Mouse (Mus musculus) splenic B cell, adult 2 months (primary cell): ENCODE data around the gene Tmem30b.
"Not testable (repeated sequence)": the region's sequence is repeated elsewhere in the genome, so short reads cannot be mapped to it uniquely, and the experiment has no call there.

Experiments used
- DNase-seq: peaks from one replicate; pipeline ENCODE4 v3.0.0-alpha.2; 2011; ENCODE audit warnings: low read depth, low spot score
- H3K27me3 ChIP-seq: 2 replicates; pipeline ENCODE4 v1.6.1; 2012; ENCODE audit warnings: mild to moderate bottlenecking, low read length, moderate library complexity, mixed read lengths; ENCODE audit not compliant: control insufficient read depth, poor library complexity, insufficient read depth, severe bottlenecking
- H3K36me3 ChIP-seq: 2 replicates; pipeline ENCODE4 v1.6.1; 2012; ENCODE audit warnings: mild to moderate bottlenecking, low read length, moderate library complexity, mixed read lengths; ENCODE audit not compliant: control insufficient read depth, poor library complexity, insufficient read depth, severe bottlenecking

Gene Tmem30b

GRCm38 (mm10) chr12:73578141-73578540 is 31.9 kb upstream of the Tmem30b start:
- H3K36me3 ChIP-seq: no peaks in the 10 kb centered on the region
- no peaks in the 10 kb centered on the region for H3K27me3 ChIP-seq
- no peak for DNase-seq

GRCm38 (mm10) chr12:73574632-73575031 is 28.4 kb upstream of the Tmem30b start:
- DNase-seq: no peak
- H3K36me3 ChIP-seq: no peaks in the 10 kb centered on the region
- H3K27me3 ChIP-seq: no peaks in the 10 kb centered on the region

- DNase-seq: no peak
- no peaks in the 10 kb centered on the region for H3K27me3 ChIP-seq
- no peaks in the 10 kb centered on the region for H3K36me3 ChIP-seq
Measured at GRCm38 (mm10) chr12:73565620-73565969, 19.4 kb upstream of the Tmem30b start.

DNA sequence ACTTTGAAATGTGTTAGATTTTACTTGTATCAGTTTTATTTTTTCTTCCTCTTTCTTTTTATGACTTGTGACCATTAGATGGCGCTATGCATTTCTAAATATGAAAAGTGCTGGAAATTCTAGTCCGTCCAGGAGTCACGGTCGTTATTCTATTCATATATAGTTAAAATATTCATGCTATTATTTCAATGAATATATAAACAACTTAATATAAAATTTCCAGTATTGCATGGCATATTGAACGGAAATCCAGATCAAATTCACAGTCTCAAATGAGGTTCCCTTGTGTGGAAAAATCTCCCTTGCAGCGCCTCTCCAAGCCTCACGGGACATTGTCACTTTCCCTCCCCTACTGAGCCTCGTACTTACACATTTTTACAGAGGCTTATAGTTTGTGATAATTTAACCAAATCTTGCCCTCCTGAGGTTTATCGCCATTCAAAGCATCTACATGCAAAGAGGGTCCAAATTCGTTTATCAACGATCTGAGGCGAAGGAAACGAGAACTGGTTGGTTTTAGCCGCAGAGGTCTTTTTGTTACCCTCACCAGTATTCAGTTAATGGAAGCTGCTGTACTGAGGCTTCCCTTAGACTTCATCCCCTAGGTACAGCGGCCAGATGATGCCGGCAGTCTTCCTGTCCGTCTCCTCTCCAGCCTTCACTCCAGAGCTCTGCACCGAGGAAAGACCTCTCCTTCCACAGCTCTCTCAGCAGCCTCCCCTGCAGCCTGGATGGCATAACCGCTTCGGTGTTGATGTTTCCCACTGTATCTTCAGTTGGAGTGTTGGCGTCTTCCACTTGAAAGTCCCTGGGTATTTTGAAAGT is 18.8 kb upstream of the Tmem30b start:
- Histone ChIP-seq H3K36me3 (no peaks in the 10 kb centered on the region), H3K27me3 (no peaks in the 10 kb centered on the region)
- DNase-seq: peak; percentile 52

DNA sequence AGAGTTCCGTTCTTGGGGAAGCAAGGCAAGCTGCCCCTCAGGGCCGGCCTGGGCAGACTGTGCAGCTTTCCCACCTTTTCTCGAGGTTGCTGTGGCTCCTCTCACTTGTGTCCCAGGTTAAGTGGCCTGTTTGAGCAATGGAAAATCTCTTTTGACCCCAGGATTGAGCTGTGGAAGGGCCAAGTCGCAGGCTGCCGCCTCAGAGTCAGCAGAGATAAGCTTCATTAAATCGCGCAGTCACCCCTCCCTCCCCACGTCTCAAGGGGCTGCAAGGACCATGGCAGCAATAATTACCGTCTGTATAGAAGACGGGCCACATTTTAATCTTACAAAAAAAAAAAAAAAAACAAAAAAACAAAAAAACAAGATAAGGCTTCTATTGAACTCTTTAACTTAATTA is 18.0 kb upstream of the Tmem30b start:
- no peaks in the 10 kb centered on the region for H3K27me3 ChIP-seq
- no peak for DNase-seq

DNA sequence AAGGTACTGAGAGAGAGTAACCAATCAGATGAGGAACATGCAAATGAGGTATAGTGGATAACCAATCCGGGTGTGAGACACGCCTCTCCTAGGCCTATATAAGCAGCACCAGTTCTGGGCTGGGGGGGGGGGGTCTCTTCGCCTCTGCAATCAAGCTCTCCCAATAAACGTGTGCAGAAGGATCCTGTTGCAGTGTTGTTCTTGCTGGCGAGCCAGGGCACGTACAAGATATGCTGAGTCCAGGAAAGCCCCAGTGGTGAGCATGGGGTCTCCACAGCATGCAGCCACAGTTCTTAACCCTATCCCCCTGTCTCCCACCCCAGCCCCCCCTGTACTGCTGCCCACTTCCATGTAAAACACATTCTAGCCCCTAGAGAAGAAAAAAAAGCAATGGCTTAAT is 16.9 kb upstream of the Tmem30b start:
- H3K27me3 ChIP-seq: not testable (repeated sequence)

More for the DNA sequence above, 18.0 kb upstream of the Tmem30b start:
- H3K36me3 ChIP-seq: no peaks in the 10 kb centered on the region

DNA sequence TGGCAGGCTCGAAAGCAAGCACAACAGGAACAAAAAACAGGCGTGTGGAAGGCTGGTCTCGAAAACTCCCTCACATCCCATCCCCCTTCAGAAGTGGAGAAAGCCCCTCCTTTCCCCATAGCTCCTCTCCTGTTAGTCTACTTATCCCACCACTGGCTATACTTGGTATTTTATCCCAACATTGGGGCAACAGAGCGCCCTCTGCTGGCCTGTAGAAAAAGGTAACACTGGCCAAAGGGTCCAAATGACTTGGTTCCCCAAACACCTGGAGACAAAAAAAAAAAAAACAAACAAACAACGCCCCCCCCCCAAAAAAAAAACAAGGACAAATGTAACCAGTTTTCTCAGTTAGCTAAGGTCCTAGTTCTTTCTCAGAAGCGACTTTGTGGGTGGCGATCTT is 13.9 kb upstream of the Tmem30b start:
- no peaks in the 10 kb centered on the region for H3K27me3 ChIP-seq
- DNase-seq: no peak
- H3K36me3 ChIP-seq: no peaks in the 10 kb centered on the region

More for the DNA sequence above, 16.9 kb upstream of the Tmem30b start:
- H3K36me3 ChIP-seq, DNase-seq: not testable (repeated sequence)

- H3K36me3 ChIP-seq: no peaks in the 10 kb centered on the region
- no peak for DNase-seq
- H3K27me3 ChIP-seq: no peaks in the 10 kb centered on the region
Measured at GRCm38 (mm10) chr12:73558525-73559195, 12.5 kb upstream of the Tmem30b start.

DNA sequence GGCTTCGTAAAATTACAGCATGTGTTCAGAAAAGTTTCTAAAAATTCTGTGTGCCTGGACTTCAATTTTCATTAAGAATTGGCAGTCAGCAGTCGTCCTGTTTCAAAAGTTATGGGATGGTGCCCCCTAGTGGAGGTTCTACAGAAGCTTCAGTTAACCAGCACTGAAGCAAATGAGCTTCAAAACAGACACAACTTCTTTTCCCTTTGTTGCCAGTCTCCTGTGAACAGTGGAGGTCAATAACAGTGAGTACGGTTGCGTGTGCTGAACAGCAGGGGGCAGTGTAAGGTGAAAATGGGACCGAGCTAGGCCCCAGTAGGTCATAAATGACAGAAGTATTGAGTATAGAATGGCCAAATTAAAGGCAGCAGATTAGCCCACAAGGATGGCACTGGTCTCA is 8.0 kb upstream of the Tmem30b start:
- Histone ChIP-seq H3K36me3 (no peaks in the 10 kb centered on the region), H3K27me3 (no peaks in the 10 kb centered on the region)
- peak; percentile 67 for DNase-seq

DNA sequence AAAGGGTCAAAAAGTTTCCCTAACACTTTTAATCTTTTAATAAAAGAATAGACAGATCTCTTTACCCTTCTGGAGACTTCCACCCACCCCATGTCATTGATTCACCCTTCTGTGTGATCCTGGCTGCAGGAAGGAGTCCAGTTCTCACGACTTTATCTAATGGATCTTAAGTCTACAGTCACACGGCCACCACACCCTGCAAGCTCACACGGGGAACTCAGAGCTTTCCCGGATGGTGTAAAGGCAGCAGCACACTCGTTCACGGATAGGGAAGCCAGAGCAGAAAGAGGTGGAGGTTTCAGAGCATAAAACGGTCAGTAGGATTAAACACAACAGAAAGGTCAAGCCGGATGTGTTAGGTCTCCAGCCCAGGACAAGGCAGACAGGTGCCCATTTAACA is 2.1 kb upstream of the Tmem30b start:
- H3K36me3 ChIP-seq: no peaks in the 10 kb centered on the region
- no peak for DNase-seq
- H3K27me3 ChIP-seq: no peaks in the 10 kb centered on the region

DNA sequence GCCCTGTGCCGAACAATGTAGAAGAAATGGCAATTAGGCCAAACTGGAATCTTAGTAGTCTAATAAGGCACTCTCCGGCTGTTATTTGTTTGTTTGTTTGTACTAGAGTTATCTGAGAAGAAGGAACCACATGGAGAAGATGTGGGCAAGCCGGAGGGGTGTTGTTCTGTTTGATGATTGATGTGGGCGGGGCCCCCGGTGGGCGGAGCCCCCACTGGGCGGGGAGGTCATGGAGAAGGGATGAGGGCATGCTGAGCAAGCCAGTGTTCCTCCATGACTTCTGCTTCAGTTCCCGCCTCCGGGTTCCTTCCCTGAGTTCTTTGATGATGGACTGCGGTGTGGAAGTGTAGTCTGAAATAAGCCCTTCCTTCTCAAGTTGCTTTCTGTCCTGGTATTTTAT is 1.5 kb upstream of the Tmem30b start:
- no peaks in the 10 kb centered on the region for H3K36me3 ChIP-seq
- DNase-seq: no peak
- H3K27me3 ChIP-seq: no peaks in the 10 kb centered on the region

GRCm38 (mm10) chr12:73545672-73546085 is 513 bp downstream of the Tmem30b start:
- Histone ChIP-seq H3K27me3 (no peaks in the 10 kb centered on the region), H3K36me3 (no peaks in the 10 kb centered on the region)
- DNase-seq: no peak

- no peak for DNase-seq
- Histone ChIP-seq H3K36me3 (no peaks in the 10 kb centered on the region), H3K27me3 (no peaks in the 10 kb centered on the region)
Measured at GRCm38 (mm10) chr12:73544736-73545671, 1.2 kb downstream of the Tmem30b start.

DNA sequence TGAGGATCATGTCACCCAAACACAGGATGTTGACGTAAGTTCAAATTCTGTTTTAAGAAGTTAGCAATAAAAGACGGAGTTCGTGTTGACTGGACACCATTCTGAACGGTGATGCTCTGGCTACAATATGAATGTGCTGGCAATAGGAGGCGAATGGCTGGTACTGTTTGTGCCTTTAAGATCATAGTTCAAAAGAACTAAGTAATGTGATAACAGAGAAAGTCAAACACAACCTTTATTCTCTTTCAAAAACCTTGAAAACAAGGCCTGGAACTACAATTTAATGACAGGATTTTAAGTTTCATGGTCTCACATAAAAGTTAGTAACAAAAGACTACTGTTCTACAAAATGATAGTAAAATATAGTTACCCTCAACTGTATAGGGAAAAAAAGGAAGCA is 3.0 kb downstream of the Tmem30b start:
- no peaks in the 10 kb centered on the region for H3K36me3 ChIP-seq
- no peaks in the 10 kb centered on the region for H3K27me3 ChIP-seq
- no peak for DNase-seq

DNA sequence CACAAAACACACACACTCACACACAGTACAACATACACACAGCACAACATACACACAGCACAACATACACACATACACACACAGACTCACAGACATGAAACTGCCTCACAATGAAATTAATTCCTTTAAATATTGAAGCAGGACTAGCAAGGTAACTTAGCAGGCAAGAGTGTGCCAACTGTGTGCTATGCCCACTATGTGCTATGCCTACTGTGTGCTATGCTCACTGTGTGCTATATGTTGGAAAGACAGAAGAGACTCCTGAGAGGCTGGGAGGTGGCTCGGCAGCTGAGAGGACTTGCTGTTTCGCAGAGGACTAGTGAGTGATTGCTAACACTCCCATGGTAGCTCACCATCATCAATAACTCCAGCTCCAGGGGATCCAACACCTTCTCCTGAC is 5.8 kb downstream of the Tmem30b start:
- H3K36me3 ChIP-seq: no peaks in the 10 kb centered on the region
- H3K27me3 ChIP-seq: no peaks in the 10 kb centered on the region
- DNase-seq: no peak
